Mouse (Mus musculus): ENCODE measurements around the gene Padi2. TPM values are rescaled to one million over a fixed set of nuclear protein-coding genes. Genes with fewer than 3 reads are reported as not detected.

The Padi2 gene
- 1 to 10 TPM; 2.4 to 3.1 (median 2.8) TPM for total RNA-seq (2022)

DNA sequence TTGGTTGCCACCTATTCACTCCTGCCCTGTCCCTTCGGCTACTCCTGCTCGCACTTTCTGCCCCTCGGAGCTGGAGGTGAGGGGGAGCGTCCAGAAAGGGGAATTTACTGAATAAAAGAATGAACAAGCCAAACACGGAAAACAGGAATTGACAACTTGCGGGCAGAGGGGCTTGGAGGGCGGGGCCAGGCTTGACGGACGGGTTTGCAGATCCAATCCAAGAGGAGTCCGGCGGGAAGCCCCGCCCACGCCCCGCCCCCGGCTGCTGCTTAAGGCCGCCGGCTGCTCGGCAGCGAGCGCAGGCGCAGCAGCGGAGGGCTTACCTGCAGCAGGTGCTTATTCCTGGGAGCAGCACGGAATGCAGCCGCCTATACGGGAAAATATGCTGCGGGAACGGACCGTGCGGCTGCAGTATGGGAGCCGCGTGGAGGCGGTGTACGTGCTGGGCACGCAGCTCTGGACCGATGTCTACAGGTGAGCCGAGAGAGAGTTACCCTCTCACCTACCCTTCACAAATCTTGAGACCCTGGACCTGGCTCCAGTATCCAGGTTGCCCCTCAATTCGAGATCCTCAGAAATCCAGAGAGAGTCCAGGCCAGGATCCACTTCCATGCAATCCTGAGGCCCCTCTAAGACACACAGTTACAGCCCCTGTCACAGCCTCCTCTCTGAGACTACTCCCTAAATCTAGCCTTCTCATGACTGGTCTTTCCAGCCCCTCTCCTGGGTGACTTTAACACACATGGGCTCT lies at the start of gene Padi2:
Gene Padi2, plus strand, starts transcription at position 269 of the 751 bp plus-strand sequence.
- DNase-seq, result no peak

DNA sequence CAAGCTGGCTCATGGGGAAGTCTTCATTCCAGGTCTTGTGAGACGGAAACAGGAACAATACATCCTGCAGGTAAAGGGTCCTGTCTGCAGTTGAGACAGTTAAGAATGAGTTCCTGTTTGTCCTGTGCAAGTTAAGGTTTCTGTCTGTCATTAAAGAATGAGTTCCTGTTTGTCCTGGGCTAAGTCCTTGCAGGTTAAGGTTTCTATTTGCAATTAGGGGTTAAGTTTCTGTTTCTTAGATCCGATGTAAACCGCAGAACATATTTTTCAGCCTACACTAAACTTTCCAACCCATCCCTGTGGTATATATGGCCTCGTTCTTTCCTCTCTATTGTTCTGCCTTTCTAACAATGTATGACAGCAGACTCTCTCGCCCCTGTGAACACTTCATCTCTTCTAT lies 49.1 kb upstream of the Padi2 start:
- DNase-seq, result no peak

DNA sequence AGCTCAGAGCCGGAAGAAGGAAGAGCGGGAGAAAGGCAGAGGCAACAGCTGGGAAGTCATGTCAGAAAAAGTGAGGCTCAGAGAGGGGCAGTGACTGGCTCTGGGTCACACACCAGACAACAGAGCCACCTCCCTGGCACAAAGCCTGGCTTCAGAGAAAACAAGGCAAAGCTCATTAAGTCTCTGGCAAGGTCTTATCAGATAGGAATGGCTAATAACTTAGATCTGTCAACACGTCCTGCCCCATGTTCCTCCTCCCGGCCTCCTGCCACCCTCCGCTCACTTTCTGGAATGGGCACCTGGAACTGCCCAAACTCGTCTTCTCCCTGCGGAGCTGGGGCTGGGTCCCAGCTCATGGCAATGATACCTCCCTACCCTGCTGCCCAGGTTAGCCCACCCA lies 48.3 kb upstream of the Padi2 start:
- DNase-seq, result no peak

DNA sequence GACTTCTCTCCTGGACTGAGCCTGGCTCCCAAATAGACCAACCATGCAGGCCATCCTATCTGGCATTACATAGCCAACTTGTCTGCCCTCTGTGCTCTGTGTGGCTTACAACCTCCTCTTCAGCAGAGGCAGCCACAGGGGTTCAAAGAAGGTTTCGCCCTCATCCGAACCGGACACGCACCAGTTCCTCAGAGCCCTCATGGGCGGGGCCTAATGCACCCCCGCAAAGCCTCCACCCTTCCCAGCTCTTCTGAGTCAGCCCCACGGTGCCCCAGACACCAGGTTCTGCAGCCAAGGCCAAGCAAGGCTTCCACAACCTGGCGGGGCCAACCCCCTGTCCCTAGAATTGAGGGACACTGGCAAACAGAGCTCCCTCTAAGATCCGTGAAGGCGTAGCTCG lies 46.9 kb upstream of the Padi2 start:
- DNase-seq, result no peak

DNA sequence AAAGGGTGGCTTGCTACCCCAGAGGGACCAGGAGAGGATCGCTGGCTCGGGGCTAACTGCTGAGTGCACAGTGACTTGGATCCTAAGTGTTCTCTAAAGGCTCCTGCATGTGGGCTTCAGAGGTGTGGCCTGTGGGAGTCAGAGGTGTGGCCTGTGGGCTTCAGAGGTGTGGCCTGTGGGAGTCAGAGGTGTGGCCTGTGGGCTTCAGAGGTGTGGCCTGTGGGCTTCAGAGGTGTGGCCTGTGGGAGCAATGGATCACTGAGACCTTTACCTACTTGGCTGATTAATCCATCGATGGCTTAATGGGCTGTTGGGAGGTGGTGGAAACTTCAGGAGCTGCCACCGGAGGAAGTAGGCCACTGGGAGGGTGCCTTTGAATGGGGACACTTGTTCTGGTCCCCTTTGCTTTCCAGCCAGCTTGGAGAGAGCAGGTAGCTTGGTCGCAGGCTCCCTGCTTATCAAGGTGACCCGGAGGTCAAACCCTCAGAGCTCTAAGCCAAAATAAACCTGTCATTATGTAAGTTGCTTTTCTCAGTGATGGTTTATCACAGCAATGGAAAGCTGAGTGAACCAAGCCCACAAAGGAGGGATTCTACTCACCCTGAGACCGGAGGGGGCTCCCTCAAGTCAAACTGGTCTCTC lies 45.9 kb upstream of the Padi2 start:
- no peak for DNase-seq

DNA sequence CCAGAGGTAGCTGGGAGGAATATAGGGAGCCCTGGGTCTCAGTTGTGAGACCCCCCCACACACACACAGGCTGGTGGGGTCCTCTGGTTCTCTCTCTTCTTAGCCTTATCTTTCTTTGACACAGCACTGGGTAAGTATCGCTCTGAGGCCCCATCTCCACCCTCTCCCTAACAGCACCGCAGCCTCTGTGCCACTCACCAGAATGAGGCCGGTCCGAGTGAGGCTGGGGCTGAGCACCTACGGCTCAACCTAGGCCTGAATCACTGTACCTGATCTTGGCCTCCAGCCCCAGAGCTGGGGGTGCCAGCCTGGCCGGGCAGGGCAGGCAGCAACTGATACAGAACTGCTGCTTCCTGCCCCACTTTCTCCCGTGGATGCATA lies 45.4 kb upstream of the Padi2 start:
- no peak for DNase-seq

DNA sequence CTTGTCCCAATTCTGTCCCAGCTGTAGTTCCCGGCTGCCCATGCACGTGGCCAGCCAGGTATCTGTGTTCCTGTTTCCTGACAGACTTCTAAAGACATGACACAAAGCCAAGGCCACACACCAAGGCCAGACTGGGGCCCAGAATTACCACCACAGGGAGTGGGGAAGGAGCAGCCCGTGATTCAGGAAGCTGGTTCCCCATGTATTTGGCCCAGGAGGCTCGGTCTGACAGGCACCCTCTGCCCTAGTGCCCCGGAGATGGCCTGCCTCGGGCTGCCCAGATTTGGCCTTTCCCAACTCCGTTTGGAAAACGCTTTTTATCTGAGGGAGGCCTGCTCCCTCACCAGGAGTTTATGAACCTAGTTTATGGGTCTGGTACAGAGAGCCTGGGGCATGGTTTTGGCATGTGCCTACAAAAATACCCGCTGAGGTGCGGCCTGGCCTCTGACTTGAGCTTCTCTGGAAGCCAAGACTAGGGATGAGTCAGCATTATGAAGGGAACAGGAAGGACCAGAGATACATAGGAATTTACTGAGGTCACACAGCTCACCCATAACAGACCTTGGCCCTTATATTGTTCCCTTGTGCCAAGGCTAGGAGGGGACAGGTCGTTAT lies 44.0 kb upstream of the Padi2 start:
- DNase-seq, result peak; percentile 60

DNA sequence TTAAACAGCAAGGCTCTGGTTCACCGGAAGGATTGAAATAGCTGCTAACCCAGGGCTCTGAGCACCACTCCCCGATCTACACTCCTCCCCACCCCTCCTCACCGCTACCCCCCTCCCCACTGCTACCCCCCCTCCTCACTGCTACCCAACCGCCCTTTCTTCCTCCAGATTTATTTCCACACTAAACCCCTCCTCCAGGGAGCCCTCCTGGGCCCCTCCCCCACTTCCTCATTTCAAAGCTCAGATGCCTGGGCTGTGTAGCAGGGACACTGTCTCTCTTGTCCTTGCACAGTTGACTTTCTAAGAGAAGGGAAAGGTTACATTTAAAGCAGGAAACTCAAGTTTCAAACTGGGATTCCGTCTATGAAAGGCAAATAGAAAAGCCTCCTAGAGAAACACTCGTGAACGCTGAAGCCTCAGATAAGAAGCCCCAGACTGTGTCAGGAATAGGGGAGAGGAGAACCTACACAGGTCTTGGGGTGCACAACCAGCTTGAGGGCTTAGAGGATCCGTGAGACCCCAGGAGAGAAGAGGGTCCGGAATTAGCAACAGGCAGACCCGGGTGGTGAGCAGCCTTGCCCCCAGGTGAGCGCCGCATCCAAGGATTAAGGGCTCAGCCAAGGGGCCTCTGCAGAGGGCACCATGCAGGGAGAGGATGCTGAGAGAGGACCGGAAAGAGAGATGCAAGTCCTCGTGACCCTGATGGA lies 37.5 kb upstream of the Padi2 start:
- no peak for DNase-seq

DNA sequence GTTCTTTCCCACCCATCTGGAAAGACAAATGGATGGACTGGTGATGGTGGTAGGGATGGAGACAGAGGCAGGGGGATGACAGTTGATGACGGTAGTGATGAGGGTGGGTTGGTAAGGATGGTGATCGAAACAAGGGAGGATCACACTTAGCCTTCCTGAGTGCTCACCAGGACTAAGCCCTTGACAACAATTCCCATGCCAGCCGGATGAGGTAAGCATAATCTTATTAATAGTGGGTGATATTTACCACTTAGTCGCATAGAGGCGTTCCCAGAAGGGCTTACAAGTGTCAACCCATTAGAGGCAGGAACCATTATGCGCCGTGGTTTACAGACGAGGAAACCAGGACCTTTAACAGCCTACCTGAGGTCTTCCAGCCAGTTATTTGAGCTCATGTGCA lies 36.2 kb upstream of the Padi2 start:
- DNase-seq, result no peak

DNA sequence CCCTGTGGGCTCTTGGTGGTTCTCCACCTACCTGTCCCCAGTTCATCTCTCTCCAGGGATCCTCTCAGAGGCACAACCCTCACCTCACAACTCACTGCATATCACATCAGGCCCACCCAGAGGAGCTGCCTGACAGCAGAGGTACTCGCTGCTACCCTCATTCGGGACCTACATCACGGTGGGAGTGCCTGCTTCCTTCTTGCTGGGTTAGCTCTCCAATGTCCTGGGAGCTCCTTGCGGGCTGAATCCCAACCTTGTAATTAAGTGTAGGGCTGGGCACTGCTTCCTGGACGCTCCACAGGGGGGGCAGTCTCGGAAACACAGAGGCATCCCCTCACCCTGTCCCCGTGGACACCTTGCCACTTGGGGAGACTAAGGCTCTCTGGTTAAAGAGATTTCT lies 35.3 kb upstream of the Padi2 start:
- DNase-seq, result no peak

DNA sequence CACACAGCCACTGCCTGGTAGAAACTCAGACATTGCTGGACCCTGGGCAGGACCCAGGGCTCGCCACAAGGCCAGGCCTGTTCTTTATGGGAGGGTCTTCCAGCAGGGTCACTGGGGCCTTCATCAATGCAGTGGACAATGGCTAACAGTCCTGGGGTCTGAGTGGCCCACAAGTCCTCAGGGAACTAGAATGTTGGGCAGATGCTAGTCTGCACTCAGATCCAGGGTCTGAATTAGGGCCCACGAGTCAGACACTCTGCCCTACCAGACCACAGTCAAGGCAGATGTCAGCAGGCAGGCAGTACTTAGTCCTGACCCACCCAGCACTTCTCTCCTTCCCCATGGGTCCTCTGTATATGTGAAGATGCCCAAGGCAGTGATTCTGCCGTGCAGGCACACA lies 34.8 kb upstream of the Padi2 start:
- DNase-seq, result no peak

DNA sequence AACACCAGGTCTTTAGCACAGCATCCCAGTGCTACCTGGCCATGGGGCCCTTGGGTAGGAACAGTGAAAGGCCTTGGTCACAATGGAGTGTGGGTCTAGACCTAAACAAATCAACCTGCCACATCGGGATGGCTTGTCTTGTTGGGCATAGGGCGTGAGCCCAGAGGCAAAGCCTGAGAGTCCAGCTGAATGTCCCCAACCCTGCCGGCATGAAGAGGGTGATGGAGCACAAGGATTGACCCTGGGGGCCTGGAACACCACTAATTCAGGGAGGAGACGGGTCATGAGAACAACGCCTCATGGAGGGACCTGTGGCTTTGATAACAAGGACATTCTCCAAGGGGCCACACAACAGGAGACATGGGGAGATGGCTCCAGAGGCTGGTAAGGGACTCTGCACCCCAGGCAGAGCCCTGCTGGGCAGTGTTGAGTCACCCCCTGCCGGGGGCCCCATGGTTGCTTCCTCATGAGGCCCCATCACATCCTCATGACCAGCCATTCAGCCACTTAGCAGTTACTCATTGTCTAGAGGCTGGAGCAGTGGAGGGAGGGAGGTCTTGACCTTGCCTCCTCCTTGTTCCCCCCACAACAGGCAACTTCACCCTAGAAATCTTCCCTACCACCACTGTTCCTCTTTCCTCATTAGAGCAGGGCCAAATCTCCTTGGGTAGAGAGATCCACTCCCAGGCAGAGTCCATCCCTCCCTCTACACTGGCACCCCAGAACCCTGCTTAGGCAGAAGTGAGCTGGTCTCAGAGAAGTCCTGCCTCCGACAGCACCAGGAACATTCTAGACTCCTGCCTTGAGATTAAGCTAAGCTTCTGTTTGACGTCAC lies 34.1 kb upstream of the Padi2 start:
- no peak for DNase-seq

DNA sequence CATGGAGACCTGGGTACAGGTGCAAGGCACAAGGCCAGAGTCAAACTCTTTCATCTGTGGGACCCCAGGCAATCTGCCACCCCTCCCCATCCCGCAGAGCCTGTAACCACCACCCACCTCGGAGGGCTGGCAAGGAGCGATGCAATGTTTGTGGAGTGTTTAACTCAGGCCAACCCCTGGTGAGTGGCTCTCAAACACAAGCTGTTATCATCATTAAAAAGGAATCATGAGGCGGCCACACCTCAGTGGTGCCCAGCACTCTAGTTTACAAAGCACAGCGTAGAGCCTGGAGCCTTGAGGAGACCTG lies 33.5 kb upstream of the Padi2 start:
- DNase-seq, result no peak

DNA sequence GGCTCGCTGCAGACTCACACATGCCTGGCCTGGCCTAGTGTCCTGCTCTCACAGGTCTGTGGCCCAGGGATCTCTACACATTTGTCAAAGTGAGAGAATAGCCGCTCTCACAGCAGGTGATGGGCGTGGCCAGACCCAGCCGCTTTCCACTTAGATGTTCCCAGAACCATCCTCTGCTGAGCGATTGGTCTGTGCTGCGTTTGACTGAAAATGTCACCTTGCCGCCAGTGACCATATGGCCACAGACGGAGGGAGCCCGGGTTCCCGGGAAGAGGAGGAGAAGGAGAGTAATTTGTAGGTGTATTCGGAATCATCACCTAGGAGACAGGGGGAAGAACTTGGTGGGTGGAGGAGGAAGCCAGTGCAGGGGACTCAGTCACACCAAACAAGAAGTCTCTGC lies 33.1 kb upstream of the Padi2 start:
- DNase-seq, result no peak

DNA sequence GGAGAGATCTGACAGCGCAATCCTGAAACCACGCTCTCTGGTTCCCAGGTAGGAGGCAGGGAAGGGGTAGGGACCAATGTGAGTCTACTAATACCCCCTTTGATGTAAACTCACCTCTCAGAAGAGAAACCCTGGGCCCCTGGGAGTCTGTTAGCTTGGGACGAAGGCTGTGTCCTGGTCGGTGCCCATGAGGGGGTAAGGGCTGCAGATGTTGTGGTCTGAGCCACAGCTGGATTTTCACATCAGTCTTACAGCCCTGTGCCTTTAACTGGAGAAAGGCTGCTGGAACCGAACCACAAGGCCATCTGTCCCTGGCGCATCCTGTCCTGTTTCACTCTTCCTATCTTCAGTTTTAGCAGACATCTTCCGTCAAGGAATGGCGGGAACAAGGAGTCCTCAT lies 30.0 kb upstream of the Padi2 start:
- DNase-seq, result no peak

DNA sequence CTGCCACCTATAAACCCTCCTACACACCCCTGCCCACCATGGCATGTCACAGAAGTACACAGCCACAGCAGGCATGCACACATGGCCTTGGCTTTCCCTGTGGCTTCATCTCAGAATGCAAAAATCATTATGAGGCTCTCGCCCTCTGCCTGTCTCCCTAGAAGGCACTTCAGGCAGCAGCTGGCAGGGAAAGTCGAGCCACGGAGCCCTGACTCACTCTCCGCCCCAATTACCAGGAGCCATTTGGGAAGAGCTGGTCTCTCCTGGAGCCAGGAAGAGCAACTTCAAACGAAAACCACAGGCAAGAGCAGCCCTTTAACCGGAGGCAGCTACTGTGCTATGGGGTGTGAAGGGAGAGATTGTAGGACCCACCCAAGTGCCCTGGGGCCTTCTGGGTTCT lies 29.5 kb upstream of the Padi2 start:
- DNase-seq, result no peak

DNA sequence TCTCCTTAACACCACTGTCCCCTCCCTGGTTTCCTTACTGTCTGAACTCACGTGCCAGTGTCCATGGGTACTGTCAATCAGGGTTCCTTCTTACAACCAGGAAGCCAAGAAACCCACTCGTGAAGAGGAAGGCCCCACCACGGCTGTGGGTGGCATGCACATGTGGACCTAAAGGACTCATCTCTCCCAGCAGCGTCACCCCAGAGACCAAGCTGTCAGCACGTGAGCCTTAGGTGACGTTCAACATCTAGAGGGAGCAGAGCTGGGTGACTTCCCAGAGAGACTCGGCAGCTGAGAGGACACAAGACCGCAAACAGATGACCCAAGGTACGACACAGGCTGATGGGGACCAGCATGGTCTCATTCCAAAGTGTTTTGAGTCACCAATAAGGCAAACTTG lies 28.7 kb upstream of the Padi2 start:
- no peak for DNase-seq

DNA sequence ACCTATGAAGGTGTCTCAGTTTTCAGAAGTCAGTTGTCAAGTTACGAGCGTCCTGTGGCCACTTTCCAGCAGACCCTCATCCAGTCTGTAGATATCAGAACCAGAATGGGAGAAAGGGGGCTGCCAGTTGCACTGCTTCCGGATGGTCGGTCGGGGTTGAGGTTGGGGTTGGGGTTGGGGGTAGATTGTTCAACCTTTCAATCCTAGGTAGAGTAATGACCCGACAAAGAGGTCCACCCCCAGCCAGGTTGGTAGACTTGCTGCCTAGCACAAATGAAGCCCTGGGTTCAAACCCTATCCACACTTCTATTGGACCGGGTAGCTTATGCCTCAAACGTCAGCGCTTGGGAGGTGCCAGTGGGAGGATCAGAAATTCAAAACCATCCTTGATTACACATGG lies 27.5 kb upstream of the Padi2 start:
- no peak for DNase-seq

DNA sequence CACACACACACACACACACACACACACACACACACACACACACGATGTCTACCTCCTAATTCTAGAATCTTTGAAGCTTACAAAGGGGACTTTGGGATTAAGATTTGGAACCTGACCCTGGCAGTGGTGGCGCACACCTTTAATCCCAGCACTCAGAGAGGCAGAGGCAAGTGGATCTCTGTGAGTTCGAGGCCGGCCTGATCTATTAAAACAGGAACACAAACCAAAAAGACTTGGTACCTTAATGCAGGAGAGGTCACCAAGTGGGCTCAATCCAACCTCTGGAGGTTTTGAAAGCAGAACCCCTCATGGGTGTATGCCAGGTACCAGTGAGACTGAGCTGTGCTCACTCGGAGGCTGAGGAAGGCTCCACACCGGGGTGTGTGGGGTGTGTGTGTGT lies 27.0 kb upstream of the Padi2 start:
- DNase-seq, result no peak

DNA sequence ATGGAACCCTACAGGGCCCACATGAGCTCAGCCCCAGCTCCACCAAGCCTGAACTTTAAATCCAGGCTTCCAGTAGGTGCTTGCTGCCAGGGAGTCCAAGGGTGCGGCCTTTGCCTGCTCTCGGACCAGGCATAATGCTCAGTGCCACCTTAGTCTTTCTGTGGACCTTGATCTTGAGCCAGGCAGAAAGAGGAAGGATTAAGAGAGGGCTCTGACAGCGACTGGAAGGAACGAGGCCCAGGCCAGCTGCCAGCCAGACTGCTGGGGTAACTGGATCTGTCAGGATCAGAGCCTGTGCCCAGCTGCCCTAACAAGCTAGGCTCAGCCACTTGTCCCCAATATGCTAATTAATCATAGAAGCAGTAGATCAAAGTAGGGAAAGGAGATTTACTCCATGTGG lies 26.4 kb upstream of the Padi2 start:
- peak; percentile 50 for DNase-seq

DNA sequence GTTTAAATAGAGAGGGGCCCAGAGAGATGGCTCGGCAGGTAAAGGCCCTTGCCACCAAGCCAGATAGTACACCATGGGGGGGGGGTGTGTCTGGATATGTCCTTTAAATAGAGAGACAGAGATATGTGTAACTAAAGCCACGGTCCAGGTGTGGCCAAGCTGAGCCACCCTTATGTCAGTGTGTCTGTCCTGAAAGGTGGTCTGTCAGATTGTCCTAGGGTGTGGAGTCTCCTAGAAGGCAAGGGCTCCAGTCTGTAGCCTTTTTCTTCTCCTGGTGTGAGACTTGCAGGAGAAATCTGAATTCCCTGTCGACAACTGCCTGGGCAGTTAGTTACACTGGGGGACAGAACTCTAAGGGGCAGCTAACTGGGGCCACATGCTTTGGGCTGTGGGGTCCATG lies 25.9 kb upstream of the Padi2 start:
- DNase-seq, result no peak

DNA sequence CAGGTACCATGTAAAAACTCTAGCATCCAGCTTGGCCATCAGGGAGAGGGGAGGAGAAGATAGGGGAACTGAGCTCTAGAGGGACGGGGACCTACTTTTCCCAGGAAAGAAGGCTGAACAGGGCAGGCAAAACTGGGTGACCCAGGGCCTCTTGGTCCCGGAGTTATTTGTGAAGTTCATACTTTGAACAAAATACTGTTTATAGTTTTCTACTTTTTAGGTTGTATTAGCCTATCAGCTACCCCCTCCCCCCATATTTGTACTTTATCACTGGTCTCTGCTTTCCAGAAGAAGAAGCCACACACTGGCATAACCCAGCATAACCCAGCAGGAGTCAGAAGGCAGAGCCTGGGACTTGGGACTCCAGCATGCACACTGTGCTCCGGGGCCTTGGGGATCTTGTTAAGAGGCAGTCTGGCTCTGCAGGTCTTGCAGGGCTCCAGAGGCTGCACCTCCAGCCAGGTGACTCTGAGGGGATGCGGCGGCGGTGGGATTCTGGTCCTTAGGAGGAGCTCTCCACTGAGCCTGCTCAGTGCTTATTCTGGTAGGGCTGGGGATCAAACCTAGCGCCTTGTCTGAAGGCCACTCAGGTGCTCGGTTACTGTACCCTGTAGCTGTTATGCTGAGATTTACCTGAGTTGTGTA lies 25.0 kb upstream of the Padi2 start:
- DNase-seq, result no peak
